Mouse (Mus musculus): ENCODE results near the gene Mipol1. TPM values are rescaled to one million over a fixed set of nuclear protein-coding genes. Genes with fewer than 3 reads are reported as not detected.

Gene Mipol1
- polyA plus RNA-seq, 1 experiment, result 1.5 TPM

DNA sequence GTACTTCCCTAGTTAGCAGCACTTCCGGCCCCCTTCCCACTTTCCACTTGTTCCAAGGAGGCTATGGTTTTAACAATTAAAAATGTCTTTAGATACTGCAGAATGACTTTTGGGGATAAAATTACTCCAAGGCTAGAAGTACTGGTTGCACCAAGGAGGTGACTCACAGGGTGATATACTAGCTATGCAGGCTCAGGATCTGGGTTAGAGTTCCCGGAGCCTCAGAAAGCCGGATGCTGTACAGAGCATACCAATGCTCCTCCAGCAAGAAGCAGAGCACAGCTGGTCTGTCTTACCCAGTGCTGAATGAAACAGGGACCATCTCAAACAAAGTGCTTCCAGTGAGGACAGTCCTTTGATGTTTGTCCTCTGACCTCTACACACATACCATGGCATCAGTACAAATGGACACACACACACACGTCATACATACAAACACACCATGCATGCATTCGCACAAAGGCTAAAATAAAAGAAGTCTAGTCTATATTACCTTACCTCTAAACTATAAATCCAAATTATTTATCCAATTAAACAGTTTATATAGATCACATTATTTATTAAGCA is 219.9 kb downstream of the Mipol1 start:
- Histone ChIP-seq H3K36me3 (ENCODE audit: control insufficient read depth, insufficient read depth, low read length) (no peaks in the 10 kb centered on the region), H3K4me3 (ENCODE audit: insufficient read depth, low read depth, low read length) (no peak overlapping the region), H3K27me3 (replicated peaks; ENCODE audit: control insufficient read depth, insufficient read depth, low read length) (no peaks in the 10 kb centered on the region), H3K4me1 (ENCODE audit: control insufficient read depth, insufficient read depth, low read length) (no peaks in the 10 kb centered on the region), H3K27ac (ENCODE audit: insufficient read depth, low read depth, low read length) (no peak overlapping the region)
- no peak for DNase-seq
- WGBS, result 95% methylated on average over 5 of the region's 5 CpGs
- TF ChIP-seq POLR2A (IDR thresholded peaks at IDR 0.05; ENCODE audit: low read depth, low read length), result no peak
- no peak for TF ChIP-seq CTCF (conservative IDR thresholded peaks at IDR 0.05; ENCODE audit: insufficient read depth, insufficient read length, low read depth, low read length)

DNA sequence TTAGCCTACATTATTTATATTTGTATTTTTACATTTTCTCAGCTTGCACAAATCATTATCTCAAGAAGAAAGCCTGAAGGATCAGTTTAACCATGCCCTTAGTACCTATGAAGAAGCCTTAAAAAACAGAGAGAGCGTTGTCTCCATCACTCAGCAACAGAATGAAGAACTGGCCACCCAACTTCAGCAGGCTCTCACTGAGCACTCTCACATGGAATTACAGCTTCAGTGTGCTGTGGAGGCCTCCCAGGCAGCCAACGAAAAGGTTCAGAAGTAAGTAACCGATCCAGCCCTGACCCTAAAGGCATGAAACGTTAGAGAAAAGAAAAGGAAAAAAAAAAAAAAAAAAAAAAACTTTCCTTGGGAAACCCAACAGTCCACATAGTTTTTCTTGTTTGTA is 226.7 kb downstream of the Mipol1 start:
- no peaks in the 10 kb centered on the region for H3K36me3 ChIP-seq (ENCODE audit: control insufficient read depth, insufficient read depth, low read length)
- H3K27ac ChIP-seq (ENCODE audit: insufficient read depth, low read depth, low read length), result no peak overlapping the region
- no peaks in the 10 kb centered on the region for H3K4me1 ChIP-seq (ENCODE audit: control insufficient read depth, insufficient read depth, low read length)
- DNase-seq, result no peak
- WGBS, result 51% methylated on average over 4 of the region's 4 CpGs
- no peak overlapping the region for H3K4me3 ChIP-seq (ENCODE audit: insufficient read depth, low read depth, low read length)
- H3K27me3 ChIP-seq (replicated peaks; ENCODE audit: control insufficient read depth, insufficient read depth, low read length), result no peaks in the 10 kb centered on the region
- TF ChIP-seq POLR2A (IDR thresholded peaks at IDR 0.05; ENCODE audit: low read depth, low read length) (no peak), CTCF (conservative IDR thresholded peaks at IDR 0.05; ENCODE audit: insufficient read depth, insufficient read length, low read depth, low read length) (no peak)

DNA sequence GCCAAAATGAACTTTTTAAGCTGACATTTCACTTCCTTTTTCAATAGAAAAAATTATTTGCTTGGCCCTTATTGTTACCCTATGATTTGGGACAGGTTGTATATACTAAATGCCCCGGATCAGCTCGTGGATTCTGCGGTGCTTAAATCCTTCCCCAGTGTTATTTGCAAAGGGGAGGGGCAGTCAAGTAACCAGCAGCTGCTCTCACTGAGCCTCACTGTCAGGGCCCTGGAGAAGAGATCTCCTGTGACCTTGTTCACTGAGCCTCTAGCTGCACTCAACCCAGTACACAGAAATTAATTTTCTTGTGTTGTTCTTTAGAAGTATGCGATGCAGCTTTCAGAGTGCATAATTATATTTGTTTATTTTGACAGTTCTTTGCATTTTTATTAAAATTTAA is 227.1 kb downstream of the Mipol1 start:
- Histone ChIP-seq H3K36me3 (ENCODE audit: control insufficient read depth, insufficient read depth, low read length) (no peaks in the 10 kb centered on the region), H3K27me3 (replicated peaks; ENCODE audit: control insufficient read depth, insufficient read depth, low read length) (no peaks in the 10 kb centered on the region), H3K4me3 (ENCODE audit: insufficient read depth, low read depth, low read length) (no peak overlapping the region), H3K4me1 (ENCODE audit: control insufficient read depth, insufficient read depth, low read length) (no peaks in the 10 kb centered on the region), H3K27ac (ENCODE audit: insufficient read depth, low read depth, low read length) (no peak overlapping the region)
- no peak for TF ChIP-seq POLR2A (IDR thresholded peaks at IDR 0.05; ENCODE audit: low read depth, low read length)
- TF ChIP-seq CTCF (conservative IDR thresholded peaks at IDR 0.05; ENCODE audit: insufficient read depth, insufficient read length, low read depth, low read length), result no peak
- no peak for DNase-seq
- WGBS, result 58% methylated on average over 4 of the region's 4 CpGs

DNA sequence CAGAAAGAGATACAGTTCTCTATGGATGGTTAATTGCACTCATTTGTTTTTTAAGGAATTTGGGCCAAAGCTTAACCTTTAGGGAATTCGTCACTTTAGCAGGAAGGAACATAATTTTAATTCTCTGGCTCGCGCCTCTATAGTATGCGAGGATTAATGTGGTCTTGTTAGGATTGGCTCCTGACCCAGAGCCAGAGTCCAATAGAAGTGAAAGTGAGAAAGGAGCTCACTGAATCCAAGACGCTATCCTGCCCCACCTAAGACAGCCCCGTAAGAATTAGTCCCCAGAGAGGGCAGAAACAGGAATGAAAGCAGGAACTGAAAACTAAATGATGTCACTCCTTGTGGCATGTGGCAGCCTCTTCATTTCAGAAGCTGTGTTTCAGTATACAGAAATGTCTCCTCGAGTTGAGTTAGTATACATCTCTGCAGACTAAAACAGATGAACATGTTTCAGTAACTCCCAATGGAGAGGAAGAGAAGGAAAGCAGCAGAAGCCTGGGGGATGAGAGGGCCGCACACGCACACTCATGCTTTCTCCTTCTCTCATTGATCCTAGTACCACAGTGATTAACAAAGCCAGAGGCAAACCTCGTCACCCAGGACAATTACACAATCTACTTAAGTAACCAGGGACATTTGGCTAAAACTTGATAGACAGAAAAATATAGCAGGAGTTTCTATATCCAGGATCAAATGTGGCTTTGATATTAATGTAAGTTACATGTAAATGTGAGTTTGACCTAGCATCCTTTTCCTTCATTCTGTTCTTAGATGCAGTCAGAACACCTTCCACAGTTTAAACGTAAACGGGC is 234.5 kb downstream of the Mipol1 start:
- no peaks in the 10 kb centered on the region for H3K36me3 ChIP-seq (ENCODE audit: control insufficient read depth, insufficient read depth, low read length)
- TF ChIP-seq POLR2A (IDR thresholded peaks at IDR 0.05; ENCODE audit: low read depth, low read length) (no peak), CTCF (conservative IDR thresholded peaks at IDR 0.05; ENCODE audit: insufficient read depth, insufficient read length, low read depth, low read length) (no peak)
- no peak overlapping the region for H3K4me3 ChIP-seq (ENCODE audit: insufficient read depth, low read depth, low read length)
- no peak overlapping the region for H3K27ac ChIP-seq (ENCODE audit: insufficient read depth, low read depth, low read length)
- no peak for DNase-seq
- WGBS, result 63% methylated on average over 12 of the region's 12 CpGs
- no peaks in the 10 kb centered on the region for H3K4me1 ChIP-seq (ENCODE audit: control insufficient read depth, insufficient read depth, low read length)
- H3K27me3 ChIP-seq (replicated peaks; ENCODE audit: control insufficient read depth, insufficient read depth, low read length), result no peaks in the 10 kb centered on the region

DNA sequence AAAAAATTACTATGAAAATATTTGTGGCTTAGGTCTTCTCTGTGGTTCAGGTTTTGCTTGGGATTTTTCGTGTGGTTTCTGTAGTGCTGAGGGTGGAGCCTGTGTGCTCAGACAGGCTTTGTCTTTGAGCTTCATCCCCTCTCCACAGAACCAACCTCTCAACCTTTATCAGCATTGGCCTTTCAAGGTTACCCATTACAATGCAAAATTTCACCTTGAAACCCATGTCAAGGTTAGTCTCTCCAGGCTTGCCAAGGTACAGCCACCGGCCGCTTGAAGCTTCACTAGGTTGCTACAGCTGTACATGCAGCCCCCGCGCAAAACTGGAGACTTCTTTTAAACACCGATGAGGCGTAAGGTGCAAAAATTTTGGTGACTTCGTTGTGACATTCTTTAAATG is 241.6 kb downstream of the Mipol1 start:
- DNase-seq, result no peak
- Histone ChIP-seq H3K27ac (ENCODE audit: insufficient read depth, low read depth, low read length) (no peak overlapping the region), H3K4me3 (ENCODE audit: insufficient read depth, low read depth, low read length) (no peak overlapping the region), H3K27me3 (replicated peaks; ENCODE audit: control insufficient read depth, insufficient read depth, low read length) (no peaks in the 10 kb centered on the region), H3K4me1 (ENCODE audit: control insufficient read depth, insufficient read depth, low read length) (no peaks in the 10 kb centered on the region), H3K36me3 (ENCODE audit: control insufficient read depth, insufficient read depth, low read length) (no peaks in the 10 kb centered on the region)
- TF ChIP-seq POLR2A (IDR thresholded peaks at IDR 0.05; ENCODE audit: low read depth, low read length), result no peak
- TF ChIP-seq CTCF (conservative IDR thresholded peaks at IDR 0.05; ENCODE audit: insufficient read depth, insufficient read length, low read depth, low read length), result no peak
- 91% methylated on average over 8 of the region's 8 CpGs for WGBS

DNA sequence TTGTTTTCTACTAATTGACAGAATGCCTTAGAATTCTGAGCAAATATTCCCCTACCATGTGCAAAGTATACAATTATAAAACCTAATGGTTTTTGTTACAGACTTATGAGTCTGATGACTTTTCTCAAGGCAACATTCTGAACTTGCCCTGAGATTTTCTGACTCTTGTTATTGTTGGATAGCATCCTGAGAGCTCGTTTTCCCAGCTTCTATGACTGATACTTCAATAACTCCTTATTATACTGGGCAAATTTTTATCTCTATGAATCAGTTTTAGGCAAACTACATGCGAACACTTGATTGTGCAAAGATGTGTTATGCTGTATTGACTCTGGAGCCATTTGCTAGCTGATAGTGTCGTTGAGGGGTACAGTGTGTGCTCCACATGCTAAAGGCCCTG is 246.6 kb downstream of the Mipol1 start:
- TF ChIP-seq CTCF (conservative IDR thresholded peaks at IDR 0.05; ENCODE audit: insufficient read depth, insufficient read length, low read depth, low read length), result no peak
- TF ChIP-seq POLR2A (IDR thresholded peaks at IDR 0.05; ENCODE audit: low read depth, low read length), result no peak
- Histone ChIP-seq H3K27me3 (replicated peaks; ENCODE audit: control insufficient read depth, insufficient read depth, low read length) (no peaks in the 10 kb centered on the region), H3K4me1 (ENCODE audit: control insufficient read depth, insufficient read depth, low read length) (no peaks in the 10 kb centered on the region), H3K4me3 (ENCODE audit: insufficient read depth, low read depth, low read length) (no peak overlapping the region), H3K36me3 (ENCODE audit: control insufficient read depth, insufficient read depth, low read length) (no peaks in the 10 kb centered on the region), H3K27ac (ENCODE audit: insufficient read depth, low read depth, low read length) (no peak overlapping the region)
- 67% methylated on average over 3 of the region's 3 CpGs for WGBS
- DNase-seq, result no peak

DNA sequence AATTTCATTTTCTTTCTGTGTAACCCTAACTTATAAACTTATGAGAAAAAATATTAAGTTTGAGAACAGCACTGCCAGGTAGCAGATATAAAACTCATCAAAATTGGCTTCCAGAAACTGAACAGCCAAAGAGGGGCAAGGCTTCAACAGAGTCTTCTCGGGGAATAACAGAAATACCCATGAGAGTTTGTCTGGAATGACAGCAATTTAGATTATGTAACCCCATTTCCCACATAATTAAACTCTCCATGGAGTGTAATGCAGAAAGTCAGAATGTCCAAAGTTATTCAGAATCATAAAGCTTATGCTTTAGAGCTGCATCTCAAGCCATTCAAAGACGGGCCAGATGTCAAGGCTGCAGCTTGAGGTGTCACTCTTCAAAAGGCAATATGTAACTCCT is 251.6 kb downstream of the Mipol1 start:
- no peaks in the 10 kb centered on the region for H3K4me1 ChIP-seq (ENCODE audit: control insufficient read depth, insufficient read depth, low read length)
- no peaks in the 10 kb centered on the region for H3K36me3 ChIP-seq (ENCODE audit: control insufficient read depth, insufficient read depth, low read length)
- DNase-seq, result peak; percentile 4
- H3K27ac ChIP-seq (ENCODE audit: insufficient read depth, low read depth, low read length), result no peak overlapping the region
- TF ChIP-seq POLR2A (IDR thresholded peaks at IDR 0.05; ENCODE audit: low read depth, low read length), result no peak
- TF ChIP-seq CTCF (conservative IDR thresholded peaks at IDR 0.05; ENCODE audit: insufficient read depth, insufficient read length, low read depth, low read length), result no peak
- H3K27me3 ChIP-seq (replicated peaks; ENCODE audit: control insufficient read depth, insufficient read depth, low read length), result no peaks in the 10 kb centered on the region
- WGBS, result 74% methylated on average over 2 of the region's 2 CpGs
- no peak overlapping the region for H3K4me3 ChIP-seq (ENCODE audit: insufficient read depth, low read depth, low read length)

Data from kidney, adult 2 months (tissue).